Mouse (Mus musculus): Measurements from ENCODE around the gene Tsacc. TPM values are rescaled to one million over a fixed set of nuclear protein-coding genes. Genes with fewer than 3 reads are reported as not detected.
"Not testable (repeated sequence)": the region's sequence is repeated elsewhere in the genome, so short reads cannot be mapped to it uniquely, and the experiment has no call there.

Tsacc gene
- total and polyA plus RNA-seq, 2 experiments from 2014 or later: 10.6 TPM; not detected in 1

DNA sequence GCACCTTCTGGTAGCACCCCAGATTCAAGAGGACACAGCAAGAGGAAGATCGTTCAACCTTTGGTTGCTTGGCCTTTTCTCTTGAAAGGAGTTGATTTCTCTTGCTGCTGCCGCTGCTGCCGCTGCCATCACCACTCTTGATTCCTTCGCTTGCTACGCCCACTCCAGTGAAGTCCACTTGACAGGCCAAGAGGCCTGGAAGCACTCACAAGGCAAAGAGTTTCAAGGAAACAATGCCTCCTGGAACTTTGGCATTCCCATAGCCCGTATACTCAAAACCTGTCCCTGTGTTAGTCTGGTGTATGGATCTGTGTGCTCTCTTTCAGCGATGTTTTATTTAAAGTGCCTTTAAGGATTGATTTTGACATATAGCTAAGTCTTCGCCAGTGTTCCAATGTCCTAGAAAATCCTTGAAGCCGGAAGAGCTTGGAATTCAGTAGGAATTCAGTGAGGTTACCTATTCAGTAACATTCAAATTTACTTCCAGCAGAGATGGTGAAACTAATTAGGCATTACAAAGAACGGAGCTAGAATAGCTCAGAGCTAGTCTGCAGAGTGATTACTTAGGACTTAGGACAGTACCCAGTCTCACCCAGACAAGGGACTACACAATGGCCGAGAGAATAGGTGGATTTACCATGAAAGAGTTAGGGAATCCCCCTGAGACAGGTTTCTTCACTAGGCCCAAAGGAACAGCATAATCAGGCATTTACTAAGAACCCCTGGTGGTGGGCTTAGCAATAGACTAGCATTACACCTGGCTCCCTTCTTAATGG, 15.5 kb downstream of the Tsacc start:
- ATAC-seq; H3K4me1 ChIP-seq (ENCODE audit: insufficient read depth, low read length); H3K4me3 ChIP-seq (ENCODE audit: low read length); H3K27ac ChIP-seq; H3K9ac ChIP-seq (replicated peaks; ENCODE audit: low read length); H3K9me3 ChIP-seq (ENCODE audit: low read length); H3K27me3 ChIP-seq (ENCODE audit: insufficient read depth, low read length); H3K36me3 ChIP-seq (ENCODE audit: insufficient read depth, low read length); H3K4me2 ChIP-seq (ENCODE audit: low read depth, low read length); DNase-seq (ENCODE audit: low spot score): not testable (repeated sequence)
- WGBS: 61% methylated on average over 11 of the region's 11 CpGs

DNA sequence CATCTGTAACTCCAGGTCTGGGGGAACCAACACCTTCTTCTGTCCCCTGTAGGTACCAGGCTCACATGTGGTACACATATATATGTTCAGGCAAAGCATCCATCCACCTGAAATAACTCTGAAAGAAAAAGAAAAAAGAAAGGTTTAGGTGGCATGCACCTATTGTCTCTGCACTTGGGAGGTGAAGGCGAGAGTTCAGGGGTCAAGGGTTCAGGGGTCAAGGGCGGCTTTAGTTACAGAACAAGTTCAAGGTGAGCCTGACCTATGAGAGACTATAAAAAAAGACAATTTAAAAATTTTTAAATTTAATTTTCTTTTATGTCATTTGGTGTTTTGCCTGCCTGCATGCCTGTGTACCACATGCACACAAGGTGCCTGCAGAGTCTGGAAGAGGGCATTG, 16.8 kb downstream of the Tsacc start:
- ATAC-seq: no peak
- 87% methylated on average over 2 of the region's 2 CpGs for WGBS
- Histone ChIP-seq H3K27me3 (ENCODE audit: insufficient read depth, low read length) (no peaks in the 10 kb centered on the region), H3K4me1 (ENCODE audit: insufficient read depth, low read length) (no peaks in the 10 kb centered on the region), H3K27ac (no peak overlapping the region), H3K36me3 (ENCODE audit: insufficient read depth, low read length) (no peaks in the 10 kb centered on the region), H3K9me3 (ENCODE audit: low read length) (no peaks in the 10 kb centered on the region), H3K9ac (replicated peaks; ENCODE audit: low read length) (no peak overlapping the region), H3K4me3 (ENCODE audit: low read length) (no peak overlapping the region), H3K4me2 (ENCODE audit: low read depth, low read length) (no peak overlapping the region)
- DNase-seq (ENCODE audit: low spot score): no peak
- no peak for TF ChIP-seq CTCF (IDR thresholded peaks at IDR 0.05; ENCODE audit: low read depth)

DNA sequence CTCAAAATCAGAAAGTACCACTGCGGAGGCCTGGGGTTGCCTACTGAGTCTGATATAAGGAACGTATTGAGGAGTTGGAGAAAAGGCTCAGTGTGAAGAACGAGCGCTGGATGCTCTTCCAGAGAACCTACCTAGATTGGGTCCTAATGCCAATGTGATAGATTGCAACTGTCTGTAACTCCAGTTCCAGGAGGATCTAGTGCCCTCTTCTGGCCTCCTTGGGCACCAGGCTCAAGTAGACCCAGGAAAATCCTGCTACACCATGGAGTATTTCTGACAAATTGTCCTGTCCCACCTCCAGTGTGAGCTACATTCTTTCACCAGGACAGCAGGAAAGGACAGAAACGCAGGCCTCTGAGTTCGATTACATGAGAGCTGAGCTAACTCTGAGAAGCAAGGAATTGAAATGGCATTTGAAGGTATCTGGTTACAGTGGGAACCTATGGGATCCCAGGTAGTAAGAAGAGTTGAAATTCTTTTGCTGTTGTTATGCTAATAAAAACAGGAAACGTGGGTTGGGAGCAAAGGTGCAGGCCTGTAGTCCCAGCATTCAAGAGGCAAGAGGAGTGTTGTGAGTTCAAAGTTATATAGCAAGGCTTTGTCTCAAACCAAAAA, 20.2 kb downstream of the Tsacc start:
- Histone ChIP-seq H3K4me3 (ENCODE audit: low read length) (no peak overlapping the region), H3K4me2 (ENCODE audit: low read depth, low read length) (no peak overlapping the region), H3K27me3 (ENCODE audit: insufficient read depth, low read length) (no peaks in the 10 kb centered on the region), H3K36me3 (ENCODE audit: insufficient read depth, low read length) (no peaks in the 10 kb centered on the region), H3K9me3 (ENCODE audit: low read length) (no peaks in the 10 kb centered on the region), H3K4me1 (ENCODE audit: insufficient read depth, low read length) (no peaks in the 10 kb centered on the region), H3K9ac (replicated peaks; ENCODE audit: low read length) (no peak overlapping the region), H3K27ac (no peak overlapping the region)
- peak; percentile 67 for TF ChIP-seq CTCF (IDR thresholded peaks at IDR 0.05; ENCODE audit: low read depth)
- DNase-seq (ENCODE audit: low spot score) (peak; percentile 41), ATAC-seq (no peak)
- WGBS: 40% methylated on average over 7 of the region's 7 CpGs

DNA sequence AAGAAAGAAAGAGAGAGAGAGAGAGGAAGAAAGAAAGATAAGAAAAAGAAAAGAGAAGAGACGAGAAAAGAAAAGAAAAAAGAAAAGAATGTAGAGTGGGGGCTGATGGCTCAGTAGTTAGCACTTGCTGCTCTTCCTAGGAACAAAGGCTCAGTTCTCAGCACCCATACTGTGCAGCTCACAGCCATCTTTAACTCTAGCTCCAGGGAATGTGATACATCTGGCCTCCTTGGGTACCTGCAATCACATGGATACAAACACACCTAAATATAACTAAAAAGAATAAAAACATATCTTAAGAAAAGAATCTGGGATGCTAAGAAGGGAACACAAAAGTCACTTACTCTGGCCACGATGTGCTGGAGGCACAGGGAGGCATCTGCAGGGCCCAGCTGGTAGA, 20.7 kb downstream of the Tsacc start:
- DNase-seq (ENCODE audit: low spot score): no peak
- no peak for TF ChIP-seq CTCF (IDR thresholded peaks at IDR 0.05; ENCODE audit: low read depth)
- Histone ChIP-seq H3K9ac (replicated peaks; ENCODE audit: low read length) (no peak overlapping the region), H3K4me1 (ENCODE audit: insufficient read depth, low read length) (no peaks in the 10 kb centered on the region), H3K4me2 (ENCODE audit: low read depth, low read length) (no peak overlapping the region), H3K27me3 (ENCODE audit: insufficient read depth, low read length) (no peaks in the 10 kb centered on the region), H3K27ac (no peak overlapping the region), H3K9me3 (ENCODE audit: low read length) (no peaks in the 10 kb centered on the region), H3K4me3 (ENCODE audit: low read length) (no peak overlapping the region), H3K36me3 (ENCODE audit: insufficient read depth, low read length) (no peaks in the 10 kb centered on the region)
- 88% methylated on average over 2 of the region's 2 CpGs for WGBS
- no peak for ATAC-seq

DNA sequence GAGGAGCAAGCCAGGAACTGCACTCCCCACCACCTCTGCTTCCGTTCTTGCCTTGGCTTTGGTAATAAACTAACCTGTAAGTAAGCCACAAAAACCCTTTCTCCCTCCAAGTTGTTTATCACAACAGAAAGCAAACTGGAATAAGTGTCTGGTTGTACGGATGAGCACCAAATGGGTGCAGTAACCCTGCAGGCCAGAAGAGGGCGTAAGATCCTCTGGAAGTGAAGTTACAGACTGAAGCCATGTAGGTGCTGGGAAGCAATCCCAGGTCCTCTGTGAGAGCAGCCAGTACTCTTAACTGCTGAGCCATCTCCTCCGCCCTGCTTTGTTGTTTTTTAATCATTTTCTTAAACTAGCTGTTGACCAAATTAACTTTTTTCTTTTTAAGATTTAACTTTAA, 22.8 kb downstream of the Tsacc start:
- no peak overlapping the region for H3K27ac ChIP-seq
- H3K9me3 ChIP-seq (ENCODE audit: low read length): no peaks in the 10 kb centered on the region
- no peaks in the 10 kb centered on the region for H3K36me3 ChIP-seq (ENCODE audit: insufficient read depth, low read length)
- peak; percentile 37 for TF ChIP-seq CTCF (IDR thresholded peaks at IDR 0.05; ENCODE audit: low read depth)
- H3K9ac ChIP-seq (replicated peaks; ENCODE audit: low read length): no peak overlapping the region
- no peaks in the 10 kb centered on the region for H3K27me3 ChIP-seq (ENCODE audit: insufficient read depth, low read length)
- DNase-seq (ENCODE audit: low spot score) (no peak), ATAC-seq (no peak)
- H3K4me2 ChIP-seq (ENCODE audit: low read depth, low read length): no peak overlapping the region
- 97% methylated on average over 4 of the region's 4 CpGs for WGBS
- H3K4me3 ChIP-seq (ENCODE audit: low read length): no peak overlapping the region
- H3K4me1 ChIP-seq (ENCODE audit: insufficient read depth, low read length): no peaks in the 10 kb centered on the region

DNA sequence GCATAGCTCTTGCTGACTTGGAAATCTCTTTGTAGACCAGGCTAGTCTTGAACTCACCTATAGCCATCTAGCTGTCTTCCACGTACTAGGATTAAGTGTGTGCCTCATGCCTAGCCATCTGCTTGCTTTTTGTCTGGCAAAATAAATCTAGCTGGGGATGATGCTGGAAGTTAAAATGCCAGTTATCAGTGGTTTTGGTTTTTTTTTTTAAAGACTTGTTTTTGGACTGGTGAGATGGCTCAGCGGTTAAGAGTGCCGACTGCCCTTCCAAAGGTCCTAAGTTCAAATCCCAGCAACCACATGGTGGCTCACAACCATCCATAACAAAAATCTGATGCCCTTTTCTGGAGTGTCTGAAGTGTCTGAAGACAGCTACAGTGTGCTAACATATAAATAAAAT, 24.9 kb downstream of the Tsacc start:
- H3K27ac ChIP-seq: no peak overlapping the region
- no peak overlapping the region for H3K4me2 ChIP-seq (ENCODE audit: low read depth, low read length)
- ATAC-seq: no peak
- H3K4me1 ChIP-seq (ENCODE audit: insufficient read depth, low read length): no peaks in the 10 kb centered on the region
- H3K4me3 ChIP-seq (ENCODE audit: low read length): no peak overlapping the region
- no peaks in the 10 kb centered on the region for H3K9me3 ChIP-seq (ENCODE audit: low read length)
- WGBS: 90% methylated on average over 3 of the region's 3 CpGs
- DNase-seq (ENCODE audit: low spot score): no peak
- no peaks in the 10 kb centered on the region for H3K36me3 ChIP-seq (ENCODE audit: insufficient read depth, low read length)
- H3K9ac ChIP-seq (replicated peaks; ENCODE audit: low read length): no peak overlapping the region
- no peak for TF ChIP-seq CTCF (IDR thresholded peaks at IDR 0.05; ENCODE audit: low read depth)
- H3K27me3 ChIP-seq (ENCODE audit: insufficient read depth, low read length): no peaks in the 10 kb centered on the region

DNA sequence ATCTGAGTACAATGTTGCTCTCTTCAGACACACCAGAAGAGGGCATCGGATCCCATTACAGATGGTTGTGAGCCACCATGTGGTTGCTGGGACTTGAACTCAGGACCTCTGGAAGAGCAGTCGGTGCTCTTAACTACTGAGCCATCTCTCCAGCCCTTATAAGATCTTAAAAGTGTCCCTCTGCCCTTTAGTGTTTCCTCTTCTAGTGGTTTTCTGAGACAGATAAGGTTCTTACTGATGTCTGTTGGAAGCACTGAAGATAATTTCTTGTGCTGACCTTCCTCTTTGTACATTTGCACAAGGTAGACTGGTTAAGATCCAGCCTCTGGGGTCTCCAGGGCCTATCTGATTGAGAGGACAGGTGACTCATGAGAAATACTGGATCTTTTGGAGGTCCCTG, 25.5 kb downstream of the Tsacc start:
- DNase-seq (ENCODE audit: low spot score); H3K27ac ChIP-seq; H3K36me3 ChIP-seq (ENCODE audit: insufficient read depth, low read length); H3K4me2 ChIP-seq (ENCODE audit: low read depth, low read length); H3K27me3 ChIP-seq (ENCODE audit: insufficient read depth, low read length); H3K9ac ChIP-seq (replicated peaks; ENCODE audit: low read length); H3K4me1 ChIP-seq (ENCODE audit: insufficient read depth, low read length); H3K9me3 ChIP-seq (ENCODE audit: low read length); H3K4me3 ChIP-seq (ENCODE audit: low read length); ATAC-seq: not testable (repeated sequence)
- 95% methylated on average over 2 of the region's 2 CpGs for WGBS
